Mouse (Mus musculus): Measurements from ENCODE around the gene Sema5b.

The Sema5b gene

GRCm38 (mm10) chr16:35707004-35707403 lies 166.1 kb downstream of the Sema5b start:
- no peak for DNase-seq (ENCODE audit: low spot score)

- no peak for DNase-seq (ENCODE audit: low spot score)
These were observed 170.1 kb downstream of the Sema5b start for GRCm38 (mm10) chr16:35711004-35711403.

- DNase-seq (ENCODE audit: low spot score): no peak
These were observed 172.7 kb downstream of the Sema5b start for GRCm38 (mm10) chr16:35713606-35714005.

Measured in MN1 (cell line).